Mouse (Mus musculus): ENCODE results near the gene Gm266. TPM values are rescaled to one million over a fixed set of nuclear protein-coding genes. Genes with fewer than 3 reads are reported as not detected.

Gene Gm266
- polyA plus RNA-seq, 1 experiment from 2014 or later: 13.1 TPM

GRCm38 (mm10) chr12:111471119-111471518 lies 14.5 kb downstream of the Gm266 start:
- Histone ChIP-seq H3K4me2 (no peak overlapping the region), H3K36me3 (no peaks in the 10 kb centered on the region), H3K27me3 (peaks cover 10% of the 10 kb centered on the region; the same call in 1 of the 2 replicates), H3K27ac (no peak overlapping the region), H3K4me1 (peaks cover 12% of the 10 kb centered on the region), H3K9ac (no peak overlapping the region), H3K4me3 (no peak overlapping the region), H3K9me3 (no peaks in the 10 kb centered on the region)
- ATAC-seq (ENCODE audit: insufficient number of reproducible peaks, low FRiP score, low TSS enrichment, low read depth): no peak
- 62% methylated on average over 1 of the region's 1 CpGs for WGBS

- WGBS: 8% methylated on average over 8 of the region's 8 CpGs
- Histone ChIP-seq H3K27ac (no peak overlapping the region), H3K4me3 (no peak overlapping the region), H3K36me3 (no peaks in the 10 kb centered on the region), H3K4me1 (peaks cover 2% of the 10 kb centered on the region), H3K9ac (no peak overlapping the region), H3K27me3 (peaks cover 10% of the 10 kb centered on the region; the same call in 1 of the 2 replicates), H3K4me2 (no peak overlapping the region), H3K9me3 (no peaks in the 10 kb centered on the region)
- no peak for ATAC-seq (ENCODE audit: insufficient number of reproducible peaks, low FRiP score, low TSS enrichment, low read depth)
These were observed 16.1 kb downstream of the Gm266 start for GRCm38 (mm10) chr12:111469507-111469906.

GRCm38 (mm10) chr12:111468206-111468605 lies 17.4 kb downstream of the Gm266 start:
- 62% methylated on average over 7 of the region's 7 CpGs for WGBS
- no peak overlapping the region for H3K9ac ChIP-seq

GRCm38 (mm10) chr12:111466369-111466768 lies 19.3 kb downstream of the Gm266 start:
- H3K27ac ChIP-seq: no peak overlapping the region
- H3K4me3 ChIP-seq: no peak overlapping the region
- H3K4me1 ChIP-seq: peaks cover 4% of the 10 kb centered on the region
- H3K36me3 ChIP-seq: no peaks in the 10 kb centered on the region
- no peak overlapping the region for H3K4me2 ChIP-seq
- WGBS: 94% methylated on average over 3 of the region's 3 CpGs
- no peaks in the 10 kb centered on the region for H3K9me3 ChIP-seq
- no peak for ATAC-seq (ENCODE audit: insufficient number of reproducible peaks, low FRiP score, low TSS enrichment, low read depth)
- no peak overlapping the region for H3K9ac ChIP-seq
- peaks cover 10% of the 10 kb centered on the region; the same call in 1 of the 2 replicates for H3K27me3 ChIP-seq

More at GRCm38 (mm10) chr12:111468206-111468605, 17.4 kb downstream of the Gm266 start:
- Histone ChIP-seq H3K27ac (no peak overlapping the region), H3K4me2 (no peak overlapping the region), H3K9me3 (no peaks in the 10 kb centered on the region), H3K4me3 (no peak overlapping the region), H3K27me3 (peaks cover 10% of the 10 kb centered on the region; the same call in 1 of the 2 replicates), H3K4me1 (peaks cover 4% of the 10 kb centered on the region), H3K36me3 (no peaks in the 10 kb centered on the region)
- no peak for ATAC-seq (ENCODE audit: insufficient number of reproducible peaks, low FRiP score, low TSS enrichment, low read depth)

GRCm38 (mm10) chr12:111463570-111463969 lies 22.1 kb downstream of the Gm266 start:
- 78% methylated on average over 7 of the region's 7 CpGs for WGBS
- H3K4me2 ChIP-seq: no peak overlapping the region
- no peak overlapping the region for H3K4me3 ChIP-seq
- no peaks in the 10 kb centered on the region for H3K36me3 ChIP-seq
- H3K9ac ChIP-seq: no peak overlapping the region
- peaks cover 25% of the 10 kb centered on the region for H3K27me3 ChIP-seq
- no peak overlapping the region for H3K27ac ChIP-seq
- no peaks in the 10 kb centered on the region for H3K9me3 ChIP-seq
- peaks cover 4% of the 10 kb centered on the region; the same call in 1 of the 2 replicates for H3K4me1 ChIP-seq
- ATAC-seq (ENCODE audit: insufficient number of reproducible peaks, low FRiP score, low TSS enrichment, low read depth): no peak

GRCm38 (mm10) chr12:111457742-111458141 lies 27.9 kb downstream of the Gm266 start:
- no peaks in the 10 kb centered on the region for H3K9me3 ChIP-seq
- H3K4me3 ChIP-seq: no peak overlapping the region
- ATAC-seq (ENCODE audit: insufficient number of reproducible peaks, low FRiP score, low TSS enrichment, low read depth): no peak
- no peak overlapping the region for H3K27ac ChIP-seq
- no peaks in the 10 kb centered on the region for H3K36me3 ChIP-seq
- no peak overlapping the region for H3K4me2 ChIP-seq
- H3K27me3 ChIP-seq: peaks cover 49% of the 10 kb centered on the region
- peaks cover 21% of the 10 kb centered on the region for H3K4me1 ChIP-seq
- no peak overlapping the region for H3K9ac ChIP-seq
- WGBS: 70% methylated on average over 1 of the region's 1 CpGs

- peaks cover 24% of the 10 kb centered on the region for H3K4me1 ChIP-seq
- H3K4me2 ChIP-seq: no peak overlapping the region
- WGBS: 57% methylated on average over 8 of the region's 8 CpGs
- no peak overlapping the region for H3K27ac ChIP-seq
- peaks cover 66% of the 10 kb centered on the region for H3K27me3 ChIP-seq
- no peaks in the 10 kb centered on the region for H3K36me3 ChIP-seq
- ATAC-seq (ENCODE audit: insufficient number of reproducible peaks, low FRiP score, low TSS enrichment, low read depth): no peak
- no peak overlapping the region for H3K9ac ChIP-seq
- no peaks in the 10 kb centered on the region for H3K9me3 ChIP-seq
- H3K4me3 ChIP-seq: no peak overlapping the region
These were observed 29.8 kb downstream of the Gm266 start for GRCm38 (mm10) chr12:111455860-111456259.

- Histone ChIP-seq H3K27me3 (peaks cover 66% of the 10 kb centered on the region), H3K4me1 (peaks cover 28% of the 10 kb centered on the region), H3K9me3 (no peaks in the 10 kb centered on the region), H3K9ac (no peak overlapping the region), H3K4me2 (no peak overlapping the region), H3K27ac (no peak overlapping the region), H3K4me3 (no peak overlapping the region), H3K36me3 (no peaks in the 10 kb centered on the region)
- ATAC-seq (ENCODE audit: insufficient number of reproducible peaks, low FRiP score, low TSS enrichment, low read depth): no peak
- WGBS: 50% methylated on average over 12 of the region's 12 CpGs
These were observed 30.2 kb downstream of the Gm266 start for GRCm38 (mm10) chr12:111455311-111455846.

GRCm38 (mm10) chr12:111454543-111455280 lies 30.9 kb downstream of the Gm266 start:
- 48% methylated on average over 10 of the region's 10 CpGs for WGBS
- Histone ChIP-seq H3K27me3 (peaks cover 68% of the 10 kb centered on the region), H3K9me3 (no peaks in the 10 kb centered on the region), H3K9ac (no peak overlapping the region), H3K36me3 (no peaks in the 10 kb centered on the region), H3K4me1 (peaks cover 34% of the 10 kb centered on the region), H3K4me2 (no peak overlapping the region), H3K27ac (0 out of 2 replicates have a peak overlapping the region, but pooled peaks have one; percentile 17), H3K4me3 (no peak overlapping the region)
- no peak for ATAC-seq (ENCODE audit: insufficient number of reproducible peaks, low FRiP score, low TSS enrichment, low read depth)

- WGBS: 17% methylated on average over 4 of the region's 4 CpGs
- peaks cover 41% of the 10 kb centered on the region for H3K4me1 ChIP-seq
- no peak for ATAC-seq (ENCODE audit: insufficient number of reproducible peaks, low FRiP score, low TSS enrichment, low read depth)
These were observed 31.6 kb downstream of the Gm266 start for GRCm38 (mm10) chr12:111454021-111454420.

GRCm38 (mm10) chr12:111451561-111451960 lies 34.1 kb downstream of the Gm266 start:
- ATAC-seq (ENCODE audit: insufficient number of reproducible peaks, low FRiP score, low TSS enrichment, low read depth): no peak
- Histone ChIP-seq H3K4me2 (no peak overlapping the region), H3K9me3 (no peaks in the 10 kb centered on the region), H3K4me3 (no peak overlapping the region), H3K4me1 (peaks cover 58% of the 10 kb centered on the region), H3K36me3 (no peaks in the 10 kb centered on the region), H3K27me3 (peaks cover 74% of the 10 kb centered on the region), H3K27ac (no peak overlapping the region), H3K9ac (no peak overlapping the region)
- 67% methylated on average over 7 of the region's 7 CpGs for WGBS

More at GRCm38 (mm10) chr12:111454021-111454420, 31.6 kb downstream of the Gm266 start:
- H3K9ac ChIP-seq: no peak overlapping the region
- H3K9me3 ChIP-seq: no peaks in the 10 kb centered on the region
- no peak overlapping the region for H3K4me3 ChIP-seq
- H3K36me3 ChIP-seq: no peaks in the 10 kb centered on the region
- H3K4me2 ChIP-seq: no peak overlapping the region
- peaks cover 70% of the 10 kb centered on the region for H3K27me3 ChIP-seq
- 0 out of 2 replicates have a peak overlapping the region, but pooled peaks have one; percentile 17 for H3K27ac ChIP-seq

GRCm38 (mm10) chr12:111450359-111450758 lies 35.3 kb downstream of the Gm266 start:
- no peak overlapping the region for H3K27ac ChIP-seq
- H3K36me3 ChIP-seq: no peaks in the 10 kb centered on the region
- peaks cover 65% of the 10 kb centered on the region for H3K4me1 ChIP-seq
- H3K27me3 ChIP-seq: peaks cover 83% of the 10 kb centered on the region
- no peak for ATAC-seq (ENCODE audit: insufficient number of reproducible peaks, low FRiP score, low TSS enrichment, low read depth)
- 41% methylated on average over 6 of the region's 6 CpGs for WGBS
- no peak overlapping the region for H3K4me2 ChIP-seq
- H3K4me3 ChIP-seq: no peak overlapping the region
- no peaks in the 10 kb centered on the region for H3K9me3 ChIP-seq
- H3K9ac ChIP-seq: no peak overlapping the region
